Mouse (Mus musculus) CH12.LX (cell line): ENCODE data around the gene Tmcc1. TPM values are rescaled to one million over a fixed set of nuclear protein-coding genes. Genes with fewer than 3 reads are reported as not detected.

Experiments
- DNase-seq: peaks from one replicate; pipeline ENCODE4 v3.0.0-alpha.2; 2013; ENCODE audit errors: extremely low read depth
- H3K27ac ChIP-seq: 2 replicates; pipeline ENCODE4 v1.5.1; 2012; ENCODE audit warnings: low read depth, mild to moderate bottlenecking, control low read depth, moderate library complexity; ENCODE audit not compliant: insufficient read depth
- H3K27me3 ChIP-seq: replicated peaks from 2 replicates; pipeline ENCODE3; 2012; ENCODE audit warnings: inconsistent platforms
- H3K36me3 ChIP-seq, 2 experiments: replicated peaks in 1 of 2; 2 replicates each; pipeline versions ENCODE3 to v1.6.1; 2012; ENCODE audit warnings: inconsistent platforms in 1 of 2, low read length in 1 of 2, mild to moderate bottlenecking in 1 of 2, mixed read lengths in 1 of 2, moderate library complexity in 1 of 2; ENCODE audit not compliant: control insufficient read depth in 1 of 2, insufficient read depth in 1 of 2
- H3K4me1 ChIP-seq, 2 experiments: 2 replicates each; pipeline ENCODE4 v1.6.1; 2012; ENCODE audit warnings: inconsistent platforms in 1 of 2, moderate library complexity in 1 of 2; ENCODE audit not compliant: insufficient read depth in 2 of 2, control insufficient read depth in 1 of 2
- H3K4me2 ChIP-seq: 2 replicates; pipeline ENCODE4 v1.6.1; 2012; ENCODE audit warnings: low read depth, mild to moderate bottlenecking, control low read depth; ENCODE audit not compliant: poor library complexity, insufficient read depth, severe bottlenecking
- H3K4me3 ChIP-seq, 3 experiments: fragments of 150-350 bp in 1 of 3; sonication (generic) in 1 of 3; replicated peaks in 1 of 3; 2 replicates each; pipeline versions ENCODE3 to v1.5.1; 2011 to 2012; ENCODE audit warnings: low read depth in 2 of 3, low read length in 2 of 3, mild to moderate bottlenecking in 2 of 3, moderate library complexity in 2 of 3, control low read depth in 1 of 3, improper control_type of control experiment in 1 of 3, inconsistent platforms in 1 of 3, mixed read lengths in 1 of 3; ENCODE audit not compliant: poor library complexity in 1 of 3
- H3K79me2 ChIP-seq: replicated peaks from 2 replicates; pipeline ENCODE4 v1.6.1; 2012; ENCODE audit warnings: mild to moderate bottlenecking, moderate library complexity; ENCODE audit not compliant: control insufficient read depth, poor library complexity, insufficient read depth, severe bottlenecking; ENCODE audit errors: extremely low read depth
- H3K9ac ChIP-seq: 2 replicates; pipeline ENCODE4 v1.6.1; 2012; ENCODE audit warnings: low read depth, mild to moderate bottlenecking, control low read depth, moderate library complexity; ENCODE audit not compliant: insufficient read depth
- H3K9me3 ChIP-seq: replicated peaks from 2 replicates; pipeline ENCODE3; 2012; ENCODE audit warnings: low read length, inconsistent platforms, mixed read lengths
- CHD1 ChIP-seq: IDR thresholded peaks from 2 replicates; pipeline ENCODE4 v1.6.1; 2012; ENCODE audit warnings: low read depth, low read length, improper control_type of control experiment, inconsistent platforms
- CHD2 ChIP-seq: IDR thresholded peaks from 2 replicates; pipeline ENCODE4 v1.6.1; 2011; ENCODE audit warnings: low read length, improper control_type of control experiment
- CTCF ChIP-seq, 2 experiments: IDR thresholded peaks in 1 of 2; conservative IDR thresholded peaks in 1 of 2; 2 replicates each; pipeline ENCODE4 v1.5.1; 2011 to 2012; ENCODE audit warnings: low read depth in 2 of 2, low read length in 2 of 2, improper control_type of control experiment in 1 of 2, inconsistent platforms in 1 of 2, mild to moderate bottlenecking in 1 of 2, moderate library complexity in 1 of 2
- ELF1 ChIP-seq: IDR thresholded peaks from 2 replicates; pipeline ENCODE4 v1.6.1; 2014; ENCODE audit warnings: low read depth, mild to moderate bottlenecking, inconsistent platforms, low read length, improper control_type of control experiment
- EP300 ChIP-seq: IDR thresholded peaks from 2 replicates; pipeline ENCODE4 v1.6.1; 2011; ENCODE audit warnings: low read length, improper control_type of control experiment
- GABPA ChIP-seq: IDR thresholded peaks from 2 replicates; pipeline ENCODE4 v1.6.1; 2012; ENCODE audit warnings: low read depth, low read length, improper control_type of control experiment, inconsistent platforms; ENCODE audit not compliant: insufficient replicate concordance
- HCFC1 ChIP-seq: IDR thresholded peaks from 2 replicates; pipeline ENCODE4 v1.6.1; 2012; ENCODE audit warnings: low read depth, mild to moderate bottlenecking, inconsistent platforms, low read length, improper control_type of control experiment
- IRF4 ChIP-seq: IDR thresholded peaks from 2 replicates; pipeline ENCODE4 v1.6.1; 2014; ENCODE audit warnings: low read depth, mild to moderate bottlenecking, inconsistent platforms, low read length, improper control_type of control experiment
- MAFK ChIP-seq: IDR thresholded peaks from 2 replicates; pipeline ENCODE4 v1.6.1; 2011; ENCODE audit warnings: low read length, improper control_type of control experiment; ENCODE audit not compliant: insufficient replicate concordance
- MAX ChIP-seq: IDR thresholded peaks from 2 replicates; pipeline ENCODE4 v1.6.1; 2011; ENCODE audit warnings: low read length, improper control_type of control experiment
- MXI1 ChIP-seq: IDR thresholded peaks from 2 replicates; pipeline ENCODE4 v1.6.1; 2011; ENCODE audit warnings: mild to moderate bottlenecking, low read depth, low read length, improper control_type of control experiment
- MYC ChIP-seq: IDR thresholded peaks from 2 replicates; pipeline ENCODE4 v1.6.1; 2011; ENCODE audit warnings: low read depth, mild to moderate bottlenecking, improper control_type of control experiment, low read length
- NELFE ChIP-seq: IDR thresholded peaks from 2 replicates; pipeline ENCODE4 v1.6.1; 2011; ENCODE audit warnings: low read depth, low read length, improper control_type of control experiment
- NRF1 ChIP-seq: IDR thresholded peaks from 2 replicates; pipeline ENCODE4 v1.6.1; 2014; ENCODE audit warnings: low read depth, mild to moderate bottlenecking, inconsistent platforms, low read length, improper control_type of control experiment, moderate library complexity
- PAX5 ChIP-seq: IDR thresholded peaks from 2 replicates; pipeline ENCODE4 v1.6.1; 2012; ENCODE audit warnings: low read length, inconsistent platforms, mixed read lengths
- POLR2A ChIP-seq: IDR thresholded peaks from 2 replicates; pipeline ENCODE4 v1.6.1; 2011; ENCODE audit warnings: low read depth, mild to moderate bottlenecking, improper control_type of control experiment, low read length
- RAD21 ChIP-seq: IDR thresholded peaks from 2 replicates; pipeline ENCODE4 v1.6.1; 2011; ENCODE audit warnings: low read depth, mild to moderate bottlenecking, low read length, improper control_type of control experiment, moderate library complexity
- SIN3A ChIP-seq: IDR thresholded peaks from 2 replicates; pipeline ENCODE4 v1.6.1; 2012; ENCODE audit warnings: low read length, improper control_type of control experiment, inconsistent platforms
- TBP ChIP-seq: conservative IDR thresholded peaks from 2 replicates; pipeline ENCODE4 v1.6.1; 2011; ENCODE audit warnings: low read depth, low read length, improper control_type of control experiment
- TCF12 ChIP-seq: IDR thresholded peaks from 2 replicates; pipeline ENCODE4 v1.6.1; 2014; ENCODE audit warnings: low read depth, mild to moderate bottlenecking, inconsistent platforms, low read length, improper control_type of control experiment
- UBTF ChIP-seq: IDR thresholded peaks from 2 replicates; pipeline ENCODE4 v1.6.1; 2012; ENCODE audit warnings: low read depth, mild to moderate bottlenecking, inconsistent platforms, low read length, improper control_type of control experiment, moderate library complexity
- USF2 ChIP-seq: conservative IDR thresholded peaks from 2 replicates; pipeline ENCODE4 v1.6.1; 2011; ENCODE audit warnings: low read depth, low read length, improper control_type of control experiment
- ZC3H11A ChIP-seq: IDR thresholded peaks from 2 replicates; pipeline ENCODE4 v1.6.1; 2012; ENCODE audit warnings: low read depth, mild to moderate bottlenecking, inconsistent platforms, low read length, improper control_type of control experiment
- ZKSCAN1 ChIP-seq: IDR thresholded peaks from 2 replicates; pipeline ENCODE4 v1.6.1; 2012; ENCODE audit warnings: low read depth, inconsistent platforms, low read length, improper control_type of control experiment, borderline replicate concordance
- ZNF384 ChIP-seq: IDR thresholded peaks from 2 replicates; pipeline ENCODE4 v1.6.1; 2012; ENCODE audit warnings: low read depth, low read length, improper control_type of control experiment, inconsistent platforms
- dilution Hi-C: fragments of 300-500 bp; cut with MboI; formaldehyde crosslinking; loops from 2 replicates; pipeline ENCODE4 v1.14.3; 2020; ENCODE audit warnings: low sequenced_read_pairs; ENCODE audit not compliant: extremely low pct_unique_long_range_greater_than_20kb, extremely low pct_ligation_motif_present
- in situ Hi-C: fragments of 300-500 bp; cut with MboI; formaldehyde crosslinking; loops from 3 replicates; pipeline ENCODE4 v1.14.3; 2019; ENCODE audit warnings: low sequenced_read_pairs, low pct_ligation_motif_present, low pct_unique_long_range_greater_than_20kb, mixed read lengths
- polyA plus RNA-seq: library from polyadenylated mRNA; unstranded; fragments of >175 nt; gene quantifications from 2 replicates; pipeline ENCODE4 v1.2.1, GENCODE M21; 2012; ENCODE audit warnings: low read depth; ENCODE audit not compliant: insufficient read length
- total RNA-seq, 2 experiments: library from RNA; depleted of rRNA; stranded (reverse); fragments of 300-350 nt in 1 of 2; fragments of >200 nt in 1 of 2; gene quantifications; 2 replicates each; pipeline ENCODE4 v1.2.3; 2012 to 2014

Tmcc1 gene
- total and polyA plus RNA-seq, 3 experiments = 3.6 to 60.8 (median 3.7) TPM

DNA sequence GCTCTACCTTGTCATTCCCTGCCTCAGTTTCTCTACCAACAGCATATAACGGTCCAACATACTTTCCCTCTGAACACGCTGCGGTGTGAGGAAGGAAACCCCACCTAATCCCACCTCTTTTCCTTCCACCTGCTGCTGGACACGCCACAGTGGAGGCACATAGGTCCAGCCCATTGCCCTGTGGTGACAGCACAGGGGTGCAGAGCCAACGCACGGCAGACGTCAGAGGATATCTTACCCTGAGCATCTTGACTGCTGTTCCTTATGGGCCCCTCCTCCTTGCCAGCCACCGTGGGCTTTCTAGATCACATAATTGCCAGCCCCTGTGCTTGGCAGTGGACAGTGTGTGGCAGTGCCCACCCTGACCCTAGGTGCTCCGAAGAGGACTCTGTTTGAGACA is 202.8 kb downstream of the Tmcc1 start:
- DNase-seq = no peak
- H3K4me2 ChIP-seq = peak overlapping the region; percentile 71
- dilution Hi-C loops = no loop called here

DNA sequence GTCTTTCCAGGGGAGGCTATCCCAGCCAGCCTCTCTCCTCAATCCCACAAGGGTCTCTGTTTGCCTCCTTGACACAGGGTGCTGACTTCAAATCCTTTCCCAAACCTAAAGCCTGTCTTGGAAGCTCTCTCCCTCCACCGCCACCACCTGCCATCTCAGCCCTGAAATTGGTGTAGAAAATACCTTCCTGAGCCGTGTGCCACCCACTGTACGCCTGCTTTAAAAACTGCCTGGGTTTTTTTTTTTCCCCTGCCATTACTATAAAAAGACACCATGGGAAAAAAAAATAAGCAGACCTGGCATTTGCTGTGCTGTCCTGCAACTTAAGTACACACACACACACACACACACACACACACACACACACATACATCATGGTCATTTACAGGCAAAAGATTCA is 203.2 kb downstream of the Tmcc1 start:
- no peaks in the 10 kb centered on the region for H3K9me3 ChIP-seq
- peak overlapping the region; percentile 97 for H3K27ac ChIP-seq
- peaks cover 11% of the 10 kb centered on the region for H3K27me3 ChIP-seq
- peak overlapping the region; percentile 69 to 96 (median 88) for H3K4me3 ChIP-seq
- H3K4me2 ChIP-seq = peak overlapping the region; percentile 71
- dilution Hi-C loops (no loop called here), in situ Hi-C loops (no loop called here)
- peaks cover 35 to 86% of the 10 kb centered on the region in 2 experiments for H3K4me1 ChIP-seq
- no peak for DNase-seq
- peaks cover 0 to 3% of the 10 kb centered on the region in 2 experiments for H3K36me3 ChIP-seq
- TF ChIP-seq MXI1 (peak; percentile 30), MYC (no peak; the same call in 1 of the 2 replicates), MAX (no peak), UBTF (no peak), NELFE (no peak), CHD1 (peak; percentile 75; the same call in 1 of the 2 replicates)
- H3K79me2 ChIP-seq = peaks cover 48% of the 10 kb centered on the region
- peak overlapping the region; percentile 41 for H3K9ac ChIP-seq

More for the DNA sequence above, 202.8 kb downstream of the Tmcc1 start:
- peaks cover 11% of the 10 kb centered on the region for H3K27me3 ChIP-seq
- peak overlapping the region; percentile 69 to 96 (median 88) for H3K4me3 ChIP-seq
- peaks cover 47% of the 10 kb centered on the region for H3K79me2 ChIP-seq
- H3K27ac ChIP-seq = peak overlapping the region; percentile 96
- no peak for TF ChIP-seq MAFK
- 0 out of 2 replicates have a peak, but pooled peaks have one; percentile 35 for TF ChIP-seq UBTF
- H3K9ac ChIP-seq = peak overlapping the region; percentile 41
- peaks cover 31 to 83% of the 10 kb centered on the region in 2 experiments for H3K4me1 ChIP-seq
- no peaks in the 10 kb centered on the region for H3K9me3 ChIP-seq
- peaks cover 0 to 2% of the 10 kb centered on the region in 2 experiments for H3K36me3 ChIP-seq
- in situ Hi-C loops = no loop called here

DNA sequence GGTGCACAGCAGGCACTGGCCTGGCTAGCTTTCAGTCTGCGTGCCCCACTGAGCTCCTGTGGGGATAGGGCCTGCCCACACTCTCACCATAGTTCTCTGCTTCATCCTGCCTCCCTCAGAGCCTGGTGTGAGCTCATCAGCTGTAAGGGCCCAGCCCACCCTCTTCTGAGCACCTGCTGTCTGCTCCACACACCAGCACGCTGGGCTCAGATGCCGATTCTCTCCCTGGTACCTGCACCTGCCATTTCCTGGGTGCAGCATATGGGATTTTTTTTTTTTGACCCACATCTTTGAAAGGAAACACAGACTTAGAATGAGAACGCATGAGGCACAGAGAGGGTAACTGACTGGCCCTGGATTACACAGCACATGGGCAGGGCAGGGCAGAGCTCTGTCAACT is 203.7 kb downstream of the Tmcc1 start:
- peak overlapping the region; percentile 71 for H3K4me2 ChIP-seq
- TF ChIP-seq USF2 (no peak), CHD2 (no peak), PAX5 (no peak), CTCF (conservative IDR thresholded peaks at IDR 0.05 in 1 of 2, IDR thresholded peaks at IDR 0.05 in 1 of 2; ENCODE audit: low read depth in 2 of 2, low read length in 2 of 2) (no peak), ELF1 (peak; percentile 64), NRF1 (no peak; the same call in 1 of the 2 replicates), RAD21 (no peak; the same call in 1 of the 2 replicates), TBP (no peak), UBTF (peak; percentile 61; the same call in 1 of the 2 replicates), ZC3H11A (no peak), POLR2A (peak; percentile 24; the same call in 1 of the 2 replicates), MAX (peak; percentile 82), IRF4 (peak; percentile 59; the same call in 1 of the 2 replicates), TCF12 (peak; percentile 98), ZKSCAN1 (no peak), NELFE (no peak), GABPA (no peak), SIN3A (peak; percentile 79), HCFC1 (no peak; the same call in 1 of the 2 replicates), MXI1 (peak; percentile 81), EP300 (peak; percentile 74; the same call in 1 of the 2 replicates), ZNF384 (peak; percentile 94), MYC (peak; percentile 91), MAFK (no peak)

More for the DNA sequence above, 203.7 kb downstream of the Tmcc1 start:
- dilution Hi-C loops = no loop called here
- Histone ChIP-seq H3K79me2 (peaks cover 52% of the 10 kb centered on the region), H3K36me3 (peaks cover 0 to 5% of the 10 kb centered on the region in 2 experiments), H3K27me3 (peaks cover 11% of the 10 kb centered on the region), H3K4me1 (peaks cover 39 to 90% of the 10 kb centered on the region in 2 experiments), H3K27ac (peak overlapping the region; percentile 97), H3K9me3 (no peaks in the 10 kb centered on the region), H3K9ac (peak overlapping the region; percentile 41; the same call in 1 of the 2 replicates), H3K4me3 (peak overlapping the region; percentile 12 to 88 (median 25))
- peak; percentile 90 for DNase-seq
- in situ Hi-C loops = no loop called here
